In genomic region chr9:41929986-41930385, GRCm38 (mm10) we compare ENCODE assay signal across 22 mouse cellular contexts.
DNase-seq lines count a peak whose midpoint lies in the region; TF ChIP-seq lines count a peak whose summit lies in the region.
"Had no signal": no experiment of that assay in that cellular context is flagged by ENCODE, and none has a peak within 500 bp of the region (broad histone marks: within the 10 kb centered on the region; RNA-seq: fewer than 3 reads in every experiment).

No protein-coding gene starts in this region.

- no peaks in the 10 kb centered on the region for H3K9me3 ChIP-seq in limb, embryonic 10.5 days (replicated peaks)
- H3K9me3 ChIP-seq: embryonic facial prominence, embryonic 12.5 days; embryonic facial prominence, embryonic 15.5 days; heart, embryonic 10.5 days; heart, embryonic 13.5 days; hindbrain, embryonic 12.5 days; hindbrain, embryonic 15.5 days had no signal

- TF ChIP-seq CTCF in lung, adult 2 months (IDR thresholded peaks at IDR 0.05; ENCODE audit: insufficient read depth, low read length) = no peak

- peaks cover 53% of the 10 kb centered on the region for H3K4me1 ChIP-seq in limb, embryonic 10.5 days
- H3K4me1 ChIP-seq in lung, adult 2 months (ENCODE audit: control insufficient read depth, insufficient read depth, low read length) = no peaks in the 10 kb centered on the region

- H3K27me3 ChIP-seq in limb, embryonic 10.5 days (ENCODE audit: low read depth, poor library complexity, severe bottlenecking) = no peaks in the 10 kb centered on the region
- H3K27me3 ChIP-seq: embryonic facial prominence, embryonic 12.5 days; embryonic facial prominence, embryonic 15.5 days; heart, embryonic 13.5 days; hindbrain, embryonic 12.5 days; hindbrain, embryonic 15.5 days had no signal

- no peak overlapping the region for H3K4me3 ChIP-seq in limb, embryonic 10.5 days
- no peak overlapping the region for H3K4me3 ChIP-seq in lung, adult 2 months (replicated peaks; ENCODE audit: extremely low read depth, low read depth, low read length)
- H3K4me3 ChIP-seq: embryonic facial prominence, embryonic 12.5 days; embryonic facial prominence, embryonic 15.5 days; heart, adult 2 months; heart, embryonic 10.5 days; heart, embryonic 13.5 days; hindbrain, embryonic 12.5 days; hindbrain, embryonic 15.5 days had no signal

- peak; percentile 71 for DNase-seq in heart, adult 11 months
- DNase-seq in heart, postnatal 4 days = no peak
- DNase-seq in embryo, embryonic 11 days = peak; percentile 59
- DNase-seq in limb, embryonic 10.5 days (ENCODE audit: low spot score) = no peak
- no peak for DNase-seq in cerebellum, adult 11 months
- DNase-seq in lung, adult 2 months = no peak
- no peak for DNase-seq in layer of hippocampus, postnatal 36 days
- DNase-seq: adrenal gland, adult 8-10 months; adrenal gland, postnatal 25 days; cerebellum, adult 18-20 months; cerebellum, adult 9-10 months; cerebellum, postnatal 14 days; forebrain, postnatal 0 days; gastrocnemius, postnatal 25 days; heart, adult 2 months; heart, postnatal 14 days had no signal

- WGBS in limb, embryonic 10.5 days = 25% methylated on average over 5 of the region's 5 CpGs
- WGBS in lung, adult 2 months = 66% methylated on average over 5 of the region's 5 CpGs

- peak overlapping the region; percentile 56; the same call in 1 of the 2 replicates for H3K27ac ChIP-seq in limb, embryonic 10.5 days
- H3K27ac ChIP-seq: embryonic facial prominence, embryonic 12.5 days; embryonic facial prominence, embryonic 15.5 days; heart, adult 2 months; heart, embryonic 10.5 days; heart, embryonic 13.5 days; hindbrain, embryonic 12.5 days; hindbrain, embryonic 15.5 days had no signal

- TF ChIP-seq POLR2A in lung, adult 2 months (IDR thresholded peaks at IDR 0.05; ENCODE audit: borderline replicate concordance, extremely low read depth, low read depth, low read length) = no peak

- H3K36me3 ChIP-seq in limb, embryonic 10.5 days = no peaks in the 10 kb centered on the region
- H3K36me3 ChIP-seq: embryonic facial prominence, embryonic 12.5 days; embryonic facial prominence, embryonic 15.5 days; heart, embryonic 10.5 days; heart, embryonic 13.5 days; hindbrain, embryonic 12.5 days; hindbrain, embryonic 15.5 days had no signal

Comparison
In these comparisons a context has a peak if more than half of its experiments do, and no peak if none do; other contexts are left out.
1. DNase-seq: peak in heart, adult 11 months (single experiment) and embryo, embryonic 11 days (single experiment); none in heart, postnatal 4 days (single experiment), limb, embryonic 10.5 days (single experiment), cerebellum, adult 11 months (single experiment), lung, adult 2 months (single experiment) and layer of hippocampus, postnatal 36 days (0 of 2).